In the genomic region with DNA sequence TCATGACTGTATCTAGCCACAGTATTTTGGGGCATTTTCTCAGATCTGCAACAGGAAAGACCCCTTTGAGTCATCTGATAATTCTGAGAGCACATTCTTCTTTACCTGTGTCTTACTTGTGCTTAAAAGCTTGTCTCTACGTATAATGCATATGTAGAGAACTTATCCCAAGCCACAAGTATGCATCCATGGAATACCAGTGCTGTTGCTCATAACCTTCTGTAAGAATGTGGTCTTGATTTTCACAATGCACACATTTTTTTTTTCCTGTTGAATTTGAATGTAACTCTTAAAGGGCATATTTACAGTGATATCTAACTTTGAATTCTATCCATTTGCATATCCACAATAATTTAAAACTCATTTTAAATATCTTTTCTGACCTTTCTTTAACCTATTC, we compare ENCODE assay signal across 18 mouse cellular contexts.
"Had no signal": no experiment of that assay in that cellular context is flagged by ENCODE, and none has a peak within 500 bp of the region (broad histone marks: within the 10 kb centered on the region; RNA-seq: fewer than 3 reads in every experiment).

No protein-coding gene starts in this region.

- H3K27ac ChIP-seq: kidney, postnatal 0 days; layer of hippocampus, adult 2 months; left cerebral cortex, adult 2 months; liver, embryonic 13.5 days; neural tube, embryonic 13.5 days; stomach, postnatal 0 days had no signal

- H3K27me3 ChIP-seq: liver, embryonic 13.5 days; neural tube, embryonic 13.5 days had no signal

- H3K4me2 ChIP-seq: liver, embryonic 13.5 days; midbrain, embryonic 11.5 days; neural tube, embryonic 13.5 days had no signal

- H3K4me3 ChIP-seq: layer of hippocampus, adult 2 months; left cerebral cortex, adult 2 months; liver, embryonic 13.5 days; neural tube, embryonic 13.5 days had no signal

- H3K36me3 ChIP-seq: liver, embryonic 13.5 days; neural tube, embryonic 13.5 days had no signal

- DNase-seq: kidney, postnatal 25 days; layer of hippocampus, postnatal 36 days; liver, embryonic 13.5 days; lung, adult 2 months; lung, postnatal 14 days; lung, postnatal 4 days; midbrain, embryonic 14.5 days; retina, postnatal 1 day; right cerebral cortex, postnatal 25 days; thymus, adult 2 months; thymus, postnatal 14 days; thymus, postnatal 4 days had no signal
